Mouse (Mus musculus) brain, adult 2 months (tissue): ENCODE measurements at regions not wholly inside any gene's neighbourhood (a gene's known extent, or its start where the extent isn't known, plus 50 kb on each side); places are given as distances from the start of the nearest gene placed in this dataset.
A peak's percentile ranks its signal among the peaks of the same experiment; 100 is the strongest.

Source experiments
- DNase-seq: peaks from one replicate; pipeline ENCODE4 v3.0.0; 2011; ENCODE audit warnings: low read depth, low spot score

- DNase-seq = peak; percentile 23
Observed at GRCm38 (mm10) chr14:81098615-81099014, 1114.7 kb downstream of the Olfm4 start.
